Mouse (Mus musculus): ENCODE results near the gene Map1a. TPM values are rescaled to one million over a fixed set of nuclear protein-coding genes. Genes with fewer than 3 reads are reported as not detected.

The Map1a gene
- polyA plus RNA-seq, 1 experiment from 2014 or later = 12.7 TPM

DNA sequence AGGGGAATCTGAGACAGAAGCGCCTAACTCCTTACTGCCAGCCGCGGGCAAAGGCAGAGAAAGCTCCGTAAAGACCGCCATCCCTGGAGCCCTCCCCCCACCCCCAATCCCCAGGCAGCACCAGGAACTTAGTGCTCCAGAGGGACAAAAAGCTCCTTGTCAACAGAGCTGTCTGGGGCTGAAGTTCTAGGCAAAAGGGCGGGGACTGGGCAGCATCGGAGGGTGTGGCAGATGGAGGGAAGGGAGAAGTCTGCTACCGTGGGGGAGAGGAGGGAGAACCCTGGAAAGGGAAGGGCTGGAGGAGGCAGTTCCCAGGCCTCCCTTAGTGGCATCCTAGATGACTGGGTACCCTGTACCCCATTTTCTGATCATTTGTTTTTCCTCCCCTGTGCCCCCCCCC, 8.7 kb downstream of the Map1a start:
- H3K9ac ChIP-seq (ENCODE audit: low read length) = peak overlapping the region; percentile 21; the same call in 1 of the 2 replicates
- peak; percentile 46 for DNase-seq (ENCODE audit: low spot score)
- H3K4me1 ChIP-seq (ENCODE audit: control insufficient read depth, insufficient read depth, low read length) = peaks cover 34% of the 10 kb centered on the region
- peaks cover 43% of the 10 kb centered on the region for H3K36me3 ChIP-seq (ENCODE audit: control insufficient read depth, insufficient read depth, low read length)
- no peak overlapping the region for H3K4me3 ChIP-seq (ENCODE audit: low read depth, low read length)
- no peaks in the 10 kb centered on the region for H3K9me3 ChIP-seq (replicated peaks; ENCODE audit: control insufficient read depth, low read length)
- ATAC-seq = no peak
- H3K4me2 ChIP-seq (ENCODE audit: low read length) = peak overlapping the region; percentile 84
- H3K27me3 ChIP-seq (replicated peaks; ENCODE audit: control insufficient read depth, insufficient read depth, low read length) = no peaks in the 10 kb centered on the region
- 0 out of 2 replicates have a peak overlapping the region, but pooled peaks have one; percentile 9 for H3K27ac ChIP-seq (ENCODE audit: low read depth, low read length)
- under 1% methylated on average over 8 of the region's 8 CpGs for WGBS

DNA sequence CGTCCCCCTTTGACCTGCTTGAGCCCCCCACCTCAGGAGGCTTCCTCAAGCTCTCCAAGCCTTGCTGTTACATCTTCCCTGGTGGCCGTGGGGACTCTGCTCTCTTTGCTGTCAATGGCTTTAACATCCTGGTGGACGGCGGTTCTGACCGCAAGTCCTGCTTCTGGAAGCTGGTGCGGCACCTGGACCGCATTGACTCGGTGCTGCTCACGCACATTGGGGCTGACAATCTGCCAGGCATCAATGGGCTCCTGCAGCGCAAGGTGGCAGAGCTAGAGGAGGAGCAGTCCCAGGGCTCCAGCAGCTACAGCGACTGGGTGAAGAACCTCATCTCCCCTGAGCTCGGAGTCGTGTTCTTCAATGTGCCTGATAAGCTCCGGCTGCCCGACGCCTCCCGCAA, 10.1 kb downstream of the Map1a start:
- no peaks in the 10 kb centered on the region for H3K27me3 ChIP-seq (replicated peaks; ENCODE audit: control insufficient read depth, insufficient read depth, low read length)
- H3K9me3 ChIP-seq (replicated peaks; ENCODE audit: control insufficient read depth, low read length) = no peaks in the 10 kb centered on the region
- no peak overlapping the region for H3K9ac ChIP-seq (ENCODE audit: low read length)
- peaks cover 57% of the 10 kb centered on the region for H3K36me3 ChIP-seq (ENCODE audit: control insufficient read depth, insufficient read depth, low read length)
- H3K4me1 ChIP-seq (ENCODE audit: control insufficient read depth, insufficient read depth, low read length) = peaks cover 30% of the 10 kb centered on the region
- no peak overlapping the region for H3K27ac ChIP-seq (ENCODE audit: low read depth, low read length)
- ATAC-seq (no peak), DNase-seq (ENCODE audit: low spot score) (no peak)
- 93% methylated on average over 17 of the region's 17 CpGs for WGBS
- H3K4me3 ChIP-seq (ENCODE audit: low read depth, low read length) = no peak overlapping the region
- no peak overlapping the region for H3K4me2 ChIP-seq (ENCODE audit: low read length)

DNA sequence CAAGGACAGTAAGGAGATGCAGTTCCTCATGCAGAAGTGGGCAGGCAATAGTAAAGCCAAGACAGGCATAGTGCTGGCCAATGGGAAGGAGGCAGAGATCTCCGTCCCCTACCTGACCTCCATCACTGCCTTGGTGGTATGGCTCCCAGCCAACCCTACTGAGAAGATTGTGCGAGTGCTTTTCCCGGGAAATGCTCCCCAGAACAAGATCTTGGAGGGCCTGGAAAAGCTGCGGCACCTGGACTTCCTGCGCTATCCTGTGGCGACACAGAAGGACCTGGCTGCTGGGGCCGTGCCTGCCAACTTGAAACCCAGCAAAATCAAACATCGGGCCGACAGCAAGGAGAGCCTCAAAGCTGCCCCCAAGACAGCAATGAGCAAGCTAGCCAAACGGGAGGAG, 10.6 kb downstream of the Map1a start:
- 86% methylated on average over 10 of the region's 10 CpGs for WGBS
- Histone ChIP-seq H3K9ac (ENCODE audit: low read length) (no peak overlapping the region), H3K9me3 (replicated peaks; ENCODE audit: control insufficient read depth, low read length) (no peaks in the 10 kb centered on the region), H3K27me3 (replicated peaks; ENCODE audit: control insufficient read depth, insufficient read depth, low read length) (no peaks in the 10 kb centered on the region), H3K27ac (ENCODE audit: low read depth, low read length) (no peak overlapping the region), H3K4me3 (ENCODE audit: low read depth, low read length) (no peak overlapping the region), H3K4me2 (ENCODE audit: low read length) (no peak overlapping the region), H3K4me1 (ENCODE audit: control insufficient read depth, insufficient read depth, low read length) (peaks cover 25% of the 10 kb centered on the region), H3K36me3 (ENCODE audit: control insufficient read depth, insufficient read depth, low read length) (peaks cover 62% of the 10 kb centered on the region)
- no peak for ATAC-seq
- no peak for DNase-seq (ENCODE audit: low spot score)

DNA sequence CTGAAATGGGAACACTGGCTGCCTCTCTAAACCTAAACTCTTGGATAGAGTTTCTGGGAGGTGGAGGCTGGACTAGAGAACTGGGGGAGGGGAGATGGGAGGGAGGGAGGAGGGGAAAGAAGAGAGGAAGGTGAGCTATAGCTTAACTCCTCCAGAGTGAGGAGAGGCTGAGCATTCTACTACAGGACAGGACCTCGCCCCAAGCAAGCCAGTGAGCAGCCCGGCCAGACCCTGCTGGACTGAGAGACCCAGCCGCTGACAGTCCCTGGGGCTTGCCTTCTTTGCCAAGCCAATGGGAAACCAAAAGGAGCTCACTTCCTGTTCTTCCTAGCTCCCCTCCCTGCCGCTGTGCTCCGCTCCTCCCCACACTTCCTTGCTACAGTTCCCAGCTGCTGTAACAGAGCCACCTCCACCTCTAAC, 19.6 kb downstream of the Map1a start:
- 51% methylated on average over 5 of the region's 5 CpGs for WGBS
- DNase-seq (ENCODE audit: low spot score) (no peak), ATAC-seq (no peak)
- Histone ChIP-seq H3K9ac (ENCODE audit: low read length) (no peak overlapping the region), H3K4me1 (ENCODE audit: control insufficient read depth, insufficient read depth, low read length) (no peaks in the 10 kb centered on the region), H3K27me3 (replicated peaks; ENCODE audit: control insufficient read depth, insufficient read depth, low read length) (no peaks in the 10 kb centered on the region), H3K27ac (ENCODE audit: low read depth, low read length) (no peak overlapping the region), H3K9me3 (replicated peaks; ENCODE audit: control insufficient read depth, low read length) (no peaks in the 10 kb centered on the region), H3K4me3 (ENCODE audit: low read depth, low read length) (no peak overlapping the region), H3K36me3 (ENCODE audit: control insufficient read depth, insufficient read depth, low read length) (peaks cover 60% of the 10 kb centered on the region), H3K4me2 (ENCODE audit: low read length) (no peak overlapping the region)

DNA sequence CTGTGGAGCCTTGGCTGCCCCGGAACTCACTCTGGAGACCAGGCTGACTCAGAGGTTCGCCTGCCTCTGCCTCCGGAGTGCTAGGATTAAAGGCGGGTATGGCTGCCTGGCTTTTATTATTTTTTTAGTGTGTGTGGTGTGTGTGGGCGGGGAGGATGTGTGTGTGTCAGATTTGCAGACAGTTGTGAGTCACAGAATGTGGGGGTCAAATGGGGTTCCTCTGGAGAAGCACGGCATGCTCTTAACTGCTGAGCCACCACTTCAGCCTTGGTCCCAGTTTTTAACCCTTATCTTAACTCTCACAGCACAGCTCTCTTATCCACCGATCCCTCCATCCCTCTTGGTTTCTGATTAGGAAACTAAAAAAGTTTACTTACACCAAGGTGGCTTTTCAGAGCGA, 26.9 kb downstream of the Map1a start:
- Histone ChIP-seq H3K27me3 (replicated peaks; ENCODE audit: control insufficient read depth, insufficient read depth, low read length) (no peaks in the 10 kb centered on the region), H3K4me1 (ENCODE audit: control insufficient read depth, insufficient read depth, low read length) (no peaks in the 10 kb centered on the region), H3K27ac (ENCODE audit: low read depth, low read length) (no peak overlapping the region), H3K36me3 (ENCODE audit: control insufficient read depth, insufficient read depth, low read length) (peaks cover 9% of the 10 kb centered on the region; the same call in 1 of the 2 replicates), H3K4me3 (ENCODE audit: low read depth, low read length) (no peak overlapping the region), H3K9me3 (replicated peaks; ENCODE audit: control insufficient read depth, low read length) (no peaks in the 10 kb centered on the region), H3K9ac (ENCODE audit: low read length) (no peak overlapping the region), H3K4me2 (ENCODE audit: low read length) (no peak overlapping the region)
- ATAC-seq = no peak
- 88% methylated on average over 8 of the region's 8 CpGs for WGBS
- DNase-seq (ENCODE audit: low spot score) = no peak

DNA sequence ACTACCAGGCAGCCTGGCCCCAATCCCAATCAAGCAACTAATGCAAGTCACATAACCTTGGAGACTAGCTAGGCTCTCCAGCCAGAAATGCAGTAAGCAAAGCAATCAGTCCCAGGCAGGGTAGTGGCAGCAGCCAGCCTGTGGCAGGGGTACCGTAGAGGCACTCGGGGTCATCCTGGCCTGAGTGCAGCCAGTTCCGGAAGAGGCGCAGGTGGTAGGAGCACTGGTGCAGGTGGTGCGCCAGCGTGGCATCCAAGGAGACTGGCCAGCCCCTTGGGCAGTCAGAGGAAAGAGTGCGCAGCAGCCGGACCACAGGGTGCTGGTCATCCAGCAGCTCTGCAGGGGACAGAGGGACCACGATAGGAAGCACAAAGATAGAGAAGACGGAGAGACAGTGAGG, 33.6 kb downstream of the Map1a start:
- H3K4me3 ChIP-seq (ENCODE audit: low read depth, low read length) = no peak overlapping the region
- 95% methylated on average over 10 of the region's 10 CpGs for WGBS
- peaks cover 15% of the 10 kb centered on the region; the same call in 1 of the 2 replicates for H3K36me3 ChIP-seq (ENCODE audit: control insufficient read depth, insufficient read depth, low read length)
- H3K9me3 ChIP-seq (replicated peaks; ENCODE audit: control insufficient read depth, low read length) = no peaks in the 10 kb centered on the region
- H3K27me3 ChIP-seq (replicated peaks; ENCODE audit: control insufficient read depth, insufficient read depth, low read length) = no peaks in the 10 kb centered on the region
- no peak overlapping the region for H3K4me2 ChIP-seq (ENCODE audit: low read length)
- no peak overlapping the region for H3K9ac ChIP-seq (ENCODE audit: low read length)
- DNase-seq (ENCODE audit: low spot score) (no peak), ATAC-seq (no peak)
- H3K4me1 ChIP-seq (ENCODE audit: control insufficient read depth, insufficient read depth, low read length) = no peaks in the 10 kb centered on the region
- H3K27ac ChIP-seq (ENCODE audit: low read depth, low read length) = no peak overlapping the region

DNA sequence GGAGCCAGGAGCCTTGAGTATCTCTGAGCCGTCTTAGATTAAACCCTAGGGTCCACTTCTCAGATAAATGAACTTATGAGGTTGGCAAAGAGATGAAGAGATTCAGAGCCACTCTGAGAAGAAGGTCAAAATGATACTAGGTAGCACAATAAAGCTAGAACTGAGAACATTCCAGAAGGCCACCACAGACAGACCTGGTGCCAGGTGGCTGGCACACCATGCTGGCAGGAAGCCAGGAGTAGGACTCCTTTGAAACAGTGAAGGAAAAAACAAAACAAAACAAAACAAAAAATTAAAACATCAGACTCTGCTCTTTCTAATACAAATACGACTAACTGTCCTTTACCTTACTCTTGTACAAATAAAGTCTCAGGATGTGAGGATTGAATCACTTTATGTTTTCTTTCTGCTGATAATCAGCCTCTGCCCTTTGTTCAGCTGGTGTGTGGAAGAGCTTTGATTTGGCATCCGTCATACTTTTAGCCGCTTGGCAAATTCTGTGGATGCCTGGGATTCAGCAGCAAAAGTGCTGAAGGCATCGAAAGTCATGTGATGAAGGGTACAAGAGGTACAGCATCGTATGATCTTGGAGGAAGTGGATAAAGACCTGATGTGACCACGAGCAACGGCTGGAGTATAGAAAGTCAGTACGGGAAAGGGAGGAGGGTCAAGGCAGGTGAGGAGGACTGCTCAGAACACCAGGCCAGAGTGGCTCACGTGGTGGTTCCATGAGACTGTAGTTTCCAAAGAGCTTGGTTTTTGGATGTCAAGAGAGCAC, 34.5 kb downstream of the Map1a start:
- H3K27ac ChIP-seq (ENCODE audit: low read depth, low read length) = no peak overlapping the region
- ATAC-seq = no peak

DNA sequence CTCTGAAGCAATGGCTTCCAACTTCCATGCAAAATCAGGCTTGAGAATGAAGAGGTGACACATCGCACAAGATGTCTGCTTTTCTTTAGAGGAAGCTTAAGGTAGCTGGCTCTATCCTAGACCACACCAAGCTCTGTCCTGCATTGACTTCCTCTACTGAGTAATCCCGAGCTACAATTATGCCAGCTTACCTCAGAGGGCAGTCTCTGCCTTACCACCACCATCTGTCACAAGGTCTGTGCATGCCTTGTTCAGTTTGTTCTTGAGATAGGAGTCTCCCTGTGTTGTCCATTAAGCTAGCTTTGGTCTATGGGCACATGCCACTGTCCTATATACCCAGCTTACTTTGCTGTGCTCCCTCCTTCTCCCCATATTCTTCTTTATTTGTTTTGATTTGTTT, 40.1 kb downstream of the Map1a start:
- Histone ChIP-seq H3K27ac (ENCODE audit: low read depth, low read length) (no peak overlapping the region), H3K27me3 (replicated peaks; ENCODE audit: control insufficient read depth, insufficient read depth, low read length) (no peaks in the 10 kb centered on the region), H3K4me3 (ENCODE audit: low read depth, low read length) (no peak overlapping the region), H3K9me3 (replicated peaks; ENCODE audit: control insufficient read depth, low read length) (no peaks in the 10 kb centered on the region), H3K36me3 (ENCODE audit: control insufficient read depth, insufficient read depth, low read length) (0 out of 2 replicates have a peak, but pooled peaks cover 12% of the 10 kb centered on the region), H3K4me2 (ENCODE audit: low read length) (no peak overlapping the region), H3K9ac (ENCODE audit: low read length) (no peak overlapping the region), H3K4me1 (ENCODE audit: control insufficient read depth, insufficient read depth, low read length) (no peaks in the 10 kb centered on the region)
- WGBS = 97% methylated on average over 2 of the region's 2 CpGs
- DNase-seq (ENCODE audit: low spot score) = no peak
- ATAC-seq = no peak

More for the DNA sequence above, 34.5 kb downstream of the Map1a start:
- Histone ChIP-seq H3K4me1 (ENCODE audit: control insufficient read depth, insufficient read depth, low read length) (no peaks in the 10 kb centered on the region), H3K27me3 (replicated peaks; ENCODE audit: control insufficient read depth, insufficient read depth, low read length) (no peaks in the 10 kb centered on the region), H3K4me3 (ENCODE audit: low read depth, low read length) (no peak overlapping the region), H3K36me3 (ENCODE audit: control insufficient read depth, insufficient read depth, low read length) (peaks cover 15% of the 10 kb centered on the region; the same call in 1 of the 2 replicates), H3K9me3 (replicated peaks; ENCODE audit: control insufficient read depth, low read length) (no peaks in the 10 kb centered on the region), H3K9ac (ENCODE audit: low read length) (no peak overlapping the region), H3K4me2 (ENCODE audit: low read length) (no peak overlapping the region)
- DNase-seq (ENCODE audit: low spot score) = no peak
- 87% methylated on average over 10 of the region's 10 CpGs for WGBS

DNA sequence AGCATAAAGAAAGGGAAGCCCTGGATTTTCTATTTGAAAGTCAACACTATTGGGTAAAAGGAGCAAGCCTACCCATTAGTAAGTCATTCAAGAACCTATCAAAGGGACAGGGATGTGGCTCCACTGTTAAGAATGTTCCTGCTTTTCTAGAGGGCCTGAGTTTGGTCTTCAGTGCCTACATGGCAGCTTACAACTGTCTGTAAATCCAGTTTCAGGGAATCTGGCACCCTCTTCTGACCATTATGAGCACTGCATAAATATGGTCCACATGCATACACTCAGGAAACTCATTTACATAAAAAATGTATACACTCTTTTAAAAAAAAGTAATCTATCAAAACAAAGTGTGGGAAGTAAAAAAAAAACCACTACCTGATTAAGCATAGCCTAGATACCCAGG, 49.7 kb downstream of the Map1a start:
- no peak for ATAC-seq
- no peak for DNase-seq (ENCODE audit: low spot score)
- H3K9ac ChIP-seq (ENCODE audit: low read length) = no peak overlapping the region

More for the DNA sequence above, 49.7 kb downstream of the Map1a start:
- Histone ChIP-seq H3K4me1 (ENCODE audit: control insufficient read depth, insufficient read depth, low read length) (no peaks in the 10 kb centered on the region), H3K36me3 (ENCODE audit: control insufficient read depth, insufficient read depth, low read length) (peaks cover 7% of the 10 kb centered on the region; the same call in 1 of the 2 replicates), H3K27ac (ENCODE audit: low read depth, low read length) (no peak overlapping the region), H3K9me3 (replicated peaks; ENCODE audit: control insufficient read depth, low read length) (no peaks in the 10 kb centered on the region), H3K4me3 (ENCODE audit: low read depth, low read length) (no peak overlapping the region), H3K27me3 (replicated peaks; ENCODE audit: control insufficient read depth, insufficient read depth, low read length) (no peaks in the 10 kb centered on the region), H3K4me2 (ENCODE audit: low read length) (no peak overlapping the region)
